Mouse (Mus musculus): ENCODE data around the gene Lingo4.

Lingo4 gene

GRCm38 (mm10) chr3:94387391-94387790 lies 10.9 kb upstream of the Lingo4 start:
- DNase-seq (ENCODE audit: low spot score), result no peak

GRCm38 (mm10) chr3:94388047-94388446 lies 10.3 kb upstream of the Lingo4 start:
- DNase-seq (ENCODE audit: low spot score), result no peak

- no peak for DNase-seq (ENCODE audit: low spot score)
Observed at GRCm38 (mm10) chr3:94389420-94389819, 8.9 kb upstream of the Lingo4 start.

- DNase-seq (ENCODE audit: low spot score), result no peak
Observed at GRCm38 (mm10) chr3:94391001-94391400, 7.3 kb upstream of the Lingo4 start.

GRCm38 (mm10) chr3:94392128-94392527 lies 6.2 kb upstream of the Lingo4 start:
- DNase-seq (ENCODE audit: low spot score), result no peak

GRCm38 (mm10) chr3:94393049-94393448 lies 5.3 kb upstream of the Lingo4 start:
- no peak for DNase-seq (ENCODE audit: low spot score)

GRCm38 (mm10) chr3:94396336-94396735 lies 2.0 kb upstream of the Lingo4 start:
- DNase-seq (ENCODE audit: low spot score), result no peak

GRCm38 (mm10) chr3:94396851-94397250 lies 1.5 kb upstream of the Lingo4 start:
- DNase-seq (ENCODE audit: low spot score), result no peak

GRCm38 (mm10) chr3:94398943-94399481 lies 695 bp downstream of the Lingo4 start:
- no peak for DNase-seq (ENCODE audit: low spot score)

GRCm38 (mm10) chr3:94399663-94400310 lies 1.5 kb downstream of the Lingo4 start:
- no peak for DNase-seq (ENCODE audit: low spot score)

GRCm38 (mm10) chr3:94402451-94402850 lies 4.1 kb downstream of the Lingo4 start:
- no peak for DNase-seq (ENCODE audit: low spot score)

GRCm38 (mm10) chr3:94404366-94405054 lies 6.2 kb downstream of the Lingo4 start:
- no peak for DNase-seq (ENCODE audit: low spot score)

GRCm38 (mm10) chr3:94405561-94405960 lies 7.2 kb downstream of the Lingo4 start:
- no peak for DNase-seq (ENCODE audit: low spot score)

- DNase-seq (ENCODE audit: low spot score), result no peak
Observed at GRCm38 (mm10) chr3:94412530-94412929, 14.2 kb downstream of the Lingo4 start.

- peak; percentile 95 for DNase-seq (ENCODE audit: low spot score)
Observed at GRCm38 (mm10) chr3:94413031-94413679, 14.8 kb downstream of the Lingo4 start, which contains the start of gene Tdrkh. Tdrkh (plus strand) TSS chr3:94413273.

- no peak for DNase-seq (ENCODE audit: low spot score)
Observed at GRCm38 (mm10) chr3:94430980-94431379, 32.7 kb downstream of the Lingo4 start.

GRCm38 (mm10) chr3:94434305-94434704 lies 36.0 kb downstream of the Lingo4 start:
- DNase-seq (ENCODE audit: low spot score), result peak; percentile 25

GRCm38 (mm10) chr3:94436420-94436819 lies 38.1 kb downstream of the Lingo4 start:
- no peak for DNase-seq (ENCODE audit: low spot score)

GRCm38 (mm10) chr3:94441182-94441581 lies 42.9 kb downstream of the Lingo4 start:
- DNase-seq (ENCODE audit: low spot score), result no peak

GRCm38 (mm10) chr3:94442951-94443596 lies 44.8 kb downstream of the Lingo4 start, which contains the start of gene Mrpl9:
Mrpl9 (plus strand) TSS chr3:94443318.
- DNase-seq (ENCODE audit: low spot score), result peak; percentile 93

GRCm38 (mm10) chr3:94443597-94443964 lies 45.3 kb downstream of the Lingo4 start, which contains the start of gene Oaz3:
Oaz3 (minus strand) TSS chr3:94443915.
- DNase-seq (ENCODE audit: low spot score), result no peak

- no peak for DNase-seq (ENCODE audit: low spot score)
Observed at GRCm38 (mm10) chr3:94449377-94449776, 51.1 kb downstream of the Lingo4 start.

Data from yolk sac, embryonic 10.5 days (tissue).